Mouse (Mus musculus) forebrain, embryonic 11.5 days (tissue): ENCODE data around the gene Ms4a6d. TPM values are rescaled to one million over a fixed set of nuclear protein-coding genes. Genes with fewer than 3 reads are reported as not detected.

Experiments
- ATAC-seq: fragments of 200-750 bp; cut with Nextera tagmentation; replicated peaks from 2 replicates; pipeline ENCODE4 v1.8.0; 2017; ENCODE audit warnings: moderate TSS enrichment; ENCODE audit not compliant: low FRiP score
- DNase-seq: peaks from one replicate; pipeline ENCODE4 v3.0.0-alpha.2; 2017; ENCODE audit warnings: low spot score
- H3K27ac ChIP-seq: fragments of 300-500 bp; sonication (generic); 2 replicates; pipeline ENCODE4 v1.5.1; 2014; ENCODE audit warnings: low read depth, low read length
- H3K27me3 ChIP-seq: fragments of 300-500 bp; sonication (generic); 2 replicates; pipeline ENCODE4 v1.6.1; 2014; ENCODE audit warnings: mild to moderate bottlenecking, low read length, mixed read lengths; ENCODE audit not compliant: control insufficient read depth, insufficient read depth
- H3K36me3 ChIP-seq: fragments of 300-500 bp; sonication (generic); 2 replicates; pipeline ENCODE4 v1.6.1; 2014; ENCODE audit warnings: mild to moderate bottlenecking, low read length, moderate library complexity, mixed read lengths; ENCODE audit not compliant: control insufficient read depth, insufficient read depth
- H3K4me1 ChIP-seq: fragments of 300-500 bp; sonication (generic); replicated peaks from 2 replicates; pipeline ENCODE4 v1.6.1; 2014; ENCODE audit warnings: low read length, mixed read lengths; ENCODE audit not compliant: control insufficient read depth, insufficient read depth
- H3K4me2 ChIP-seq: fragments of 300-500 bp; sonication (generic); 2 replicates; pipeline ENCODE4 v1.6.1; 2014; ENCODE audit warnings: low read depth, mild to moderate bottlenecking, low read length, moderate library complexity, mixed read lengths; ENCODE audit not compliant: severe bottlenecking
- H3K4me3 ChIP-seq: fragments of 300-500 bp; sonication (generic); 2 replicates; pipeline ENCODE4 v1.5.1; 2014; ENCODE audit warnings: low read depth, low read length
- H3K9ac ChIP-seq: fragments of 300-500 bp; sonication (generic); 2 replicates; pipeline ENCODE4 v1.6.1; 2014; ENCODE audit warnings: low read length
- H3K9me3 ChIP-seq: fragments of 300-500 bp; sonication (generic); 2 replicates; pipeline ENCODE4 v1.6.1; 2016; ENCODE audit warnings: low read length, mixed read lengths; ENCODE audit not compliant: control insufficient read depth
- WGBS: fragments of 180-500 bp; shearing (Covaris S2); extraction: QIAGEN DNeasy Blood & Tissue Kit; methylation state at CpG from one replicate; pipeline ENCODE4 v1.1.7; 2014; 5-methylcytosine and 5-hydroxymethylcytosine counted together
- polyA plus RNA-seq: library from polyadenylated mRNA; unstranded; fragments of >200 nt; fragmentation: Nextera tagmentation; extraction: Ambion mirVana; gene quantifications from 2 replicates; pipeline ENCODE4 v1.2.1, GENCODE M21; 2014

Ms4a6d gene
- polyA plus RNA-seq, 1 experiment from 2014 or later: 1.8 TPM

- no peaks in the 10 kb centered on the region for H3K36me3 ChIP-seq
- H3K4me1 ChIP-seq: no peaks in the 10 kb centered on the region
- H3K9ac ChIP-seq: no peak overlapping the region
- no peaks in the 10 kb centered on the region for H3K9me3 ChIP-seq
- H3K4me3 ChIP-seq: no peak overlapping the region
- H3K4me2 ChIP-seq: no peak overlapping the region
- H3K27ac ChIP-seq: no peak overlapping the region
- DNase-seq (no peak), ATAC-seq (no peak)
- H3K27me3 ChIP-seq: no peaks in the 10 kb centered on the region
These were observed 20.2 kb upstream of the Ms4a6d start for GRCm38 (mm10) chr19:11624800-11625199.

- Histone ChIP-seq H3K27me3 (no peaks in the 10 kb centered on the region), H3K9ac (no peak within 1 kb of the TSS), H3K4me2 (no peak within 1 kb of the TSS), H3K4me1 (no peaks in the 10 kb centered on the region), H3K27ac (no peak within 1 kb of the TSS), H3K36me3 (no peaks in the 10 kb centered on the region), H3K9me3 (no peaks in the 10 kb centered on the region), H3K4me3 (no peak within 1 kb of the TSS)
- WGBS: 93% methylated on average over 2 of the region's 2 CpGs
- no peak for ATAC-seq
- DNase-seq: no peak
These were observed 18.9 kb upstream of the Ms4a6d start, which contains the start of gene Ms4a2 for GRCm38 (mm10) chr19:11623551-11623950. Gene Ms4a2 (minus strand): TSS chr19:11623719.

DNA sequence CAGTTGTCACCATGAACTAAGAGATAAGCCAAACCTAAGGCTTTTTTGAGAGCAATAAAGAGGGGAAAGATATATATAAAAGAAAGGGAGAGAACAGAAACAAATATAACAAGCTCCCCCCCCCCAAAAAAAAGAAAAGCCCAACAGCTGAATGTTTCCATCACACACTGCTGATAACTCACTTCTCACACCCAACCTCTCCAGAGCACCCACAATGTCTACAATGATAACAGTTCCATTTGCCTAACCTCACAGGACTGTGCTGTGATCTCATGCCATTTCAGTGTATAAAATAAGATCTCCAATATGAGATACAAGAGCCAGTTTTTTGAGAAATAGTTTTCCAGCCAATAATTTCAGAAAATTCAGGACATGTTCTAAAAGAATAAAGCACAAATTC is 13.3 kb upstream of the Ms4a6d start:
- H3K4me3 ChIP-seq: no peak overlapping the region
- no peak overlapping the region for H3K27ac ChIP-seq
- no peak for ATAC-seq
- H3K4me1 ChIP-seq: no peaks in the 10 kb centered on the region
- no peak for DNase-seq
- no peaks in the 10 kb centered on the region for H3K36me3 ChIP-seq
- H3K4me2 ChIP-seq: no peak overlapping the region
- H3K27me3 ChIP-seq: no peaks in the 10 kb centered on the region
- H3K9ac ChIP-seq: no peak overlapping the region
- no peaks in the 10 kb centered on the region for H3K9me3 ChIP-seq

DNA sequence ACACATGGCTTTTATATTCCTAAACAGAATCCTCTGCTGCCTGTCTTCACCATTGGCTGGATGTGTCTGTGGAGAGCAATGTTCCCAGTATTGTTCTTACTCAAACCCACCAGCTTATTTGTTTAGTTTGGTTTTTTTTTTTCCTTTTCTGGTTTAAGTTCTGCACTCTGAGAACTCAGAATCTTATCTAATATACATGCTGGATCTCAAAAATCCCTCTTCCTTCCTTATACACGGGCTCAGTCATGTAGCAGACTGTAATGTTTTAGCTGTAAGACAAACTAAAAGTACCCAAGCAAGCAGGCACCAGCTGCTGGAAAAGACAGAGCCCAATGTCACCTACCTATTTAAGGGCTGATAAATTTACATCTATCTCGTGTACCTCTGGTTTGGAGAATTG is 10.2 kb upstream of the Ms4a6d start:
- ATAC-seq: no peak
- 83% methylated on average over 2 of the region's 2 CpGs for WGBS
- H3K9me3 ChIP-seq: no peaks in the 10 kb centered on the region

GRCm38 (mm10) chr19:11613776-11614443 is 9.3 kb upstream of the Ms4a6d start:
- Histone ChIP-seq H3K27me3 (no peaks in the 10 kb centered on the region), H3K9ac (no peak overlapping the region), H3K9me3 (no peaks in the 10 kb centered on the region), H3K27ac (no peak overlapping the region), H3K36me3 (no peaks in the 10 kb centered on the region), H3K4me1 (no peaks in the 10 kb centered on the region), H3K4me2 (no peak overlapping the region), H3K4me3 (no peak overlapping the region)
- ATAC-seq (no peak), DNase-seq (no peak)
- WGBS: 84% methylated on average over 8 of the region's 8 CpGs

More for the DNA sequence above, 10.2 kb upstream of the Ms4a6d start:
- Histone ChIP-seq H3K4me1 (no peaks in the 10 kb centered on the region), H3K27ac (no peak overlapping the region), H3K9ac (no peak overlapping the region), H3K36me3 (no peaks in the 10 kb centered on the region), H3K27me3 (no peaks in the 10 kb centered on the region), H3K4me2 (no peak overlapping the region), H3K4me3 (no peak overlapping the region)
- no peak for DNase-seq

- Histone ChIP-seq H3K4me2 (no peak overlapping the region), H3K9ac (no peak overlapping the region), H3K27me3 (no peaks in the 10 kb centered on the region), H3K4me3 (no peak overlapping the region), H3K36me3 (no peaks in the 10 kb centered on the region), H3K4me1 (no peaks in the 10 kb centered on the region), H3K9me3 (no peaks in the 10 kb centered on the region), H3K27ac (no peak overlapping the region)
- no peak for DNase-seq
- 94% methylated on average over 1 of the region's 1 CpGs for WGBS
- no peak for ATAC-seq
These were observed 8.4 kb upstream of the Ms4a6d start for GRCm38 (mm10) chr19:11613084-11613483.

DNA sequence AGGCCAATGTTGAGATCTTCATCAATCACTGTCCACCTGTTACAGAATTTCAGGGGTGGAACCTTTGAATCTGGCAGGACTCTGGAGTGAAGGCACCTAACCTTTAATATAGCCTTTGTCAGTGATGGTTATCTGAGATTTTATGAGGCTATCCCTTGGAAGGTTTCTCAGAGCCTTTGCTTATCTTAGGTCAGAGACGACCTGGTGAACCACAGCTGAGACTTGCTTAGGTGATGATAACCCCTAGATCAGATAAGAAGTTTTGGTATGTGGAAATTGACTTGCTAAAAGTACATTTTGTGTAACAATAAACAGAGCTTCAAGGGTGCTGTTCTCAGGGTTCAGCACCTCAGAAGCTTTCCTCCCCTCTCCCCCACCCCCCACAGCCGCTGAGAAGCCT is 7.6 kb upstream of the Ms4a6d start:
- Histone ChIP-seq H3K4me2 (no peak overlapping the region), H3K36me3 (no peaks in the 10 kb centered on the region), H3K9me3 (no peaks in the 10 kb centered on the region), H3K4me3 (no peak overlapping the region), H3K4me1 (no peaks in the 10 kb centered on the region), H3K27me3 (no peaks in the 10 kb centered on the region), H3K27ac (no peak overlapping the region), H3K9ac (no peak overlapping the region)
- DNase-seq: no peak
- 62% methylated on average over 2 of the region's 2 CpGs for WGBS
- no peak for ATAC-seq

DNA sequence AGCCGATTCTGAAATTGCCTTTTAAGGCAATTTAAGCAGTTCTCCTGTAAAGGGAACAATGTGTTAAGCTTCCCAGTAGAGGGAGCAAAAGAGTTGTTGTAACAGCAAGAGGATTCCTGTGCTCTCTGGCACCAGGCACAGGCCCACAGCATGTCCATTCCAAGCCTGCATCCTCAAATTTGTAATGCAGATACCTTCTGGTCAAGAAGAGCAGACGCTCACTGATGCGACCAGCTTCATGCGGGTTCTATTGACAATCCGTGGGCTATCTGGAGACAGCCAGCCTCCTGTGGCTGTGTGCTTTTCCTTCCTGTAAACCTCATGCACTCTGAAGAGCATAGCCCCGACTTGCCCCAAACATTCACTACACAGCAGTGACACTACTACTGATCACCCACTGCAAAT is 6.9 kb upstream of the Ms4a6d start:
- ATAC-seq (peak; percentile 69), DNase-seq (peak; percentile 54)
- no peaks in the 10 kb centered on the region for H3K4me1 ChIP-seq
- H3K9ac ChIP-seq: no peak overlapping the region
- WGBS: 28% methylated on average over 6 of the region's 6 CpGs
- no peaks in the 10 kb centered on the region for H3K36me3 ChIP-seq
- H3K9me3 ChIP-seq: no peaks in the 10 kb centered on the region
- H3K27me3 ChIP-seq: no peaks in the 10 kb centered on the region
- no peak overlapping the region for H3K4me2 ChIP-seq
- H3K27ac ChIP-seq: no peak overlapping the region
- no peak overlapping the region for H3K4me3 ChIP-seq

- no peaks in the 10 kb centered on the region for H3K27me3 ChIP-seq
- H3K9ac ChIP-seq: no peak overlapping the region
- H3K4me3 ChIP-seq: no peak overlapping the region
- H3K4me2 ChIP-seq: no peak overlapping the region
- 14% methylated on average over 1 of the region's 1 CpGs for WGBS
- ATAC-seq (0 out of 2 replicates have a peak, but pooled peaks have one; percentile 51), DNase-seq (peak; percentile 60)
- H3K9me3 ChIP-seq: no peaks in the 10 kb centered on the region
- no peaks in the 10 kb centered on the region for H3K36me3 ChIP-seq
- no peak overlapping the region for H3K27ac ChIP-seq
- no peaks in the 10 kb centered on the region for H3K4me1 ChIP-seq
These were observed 3.5 kb upstream of the Ms4a6d start for GRCm38 (mm10) chr19:11608172-11608571.
